ENCODE assay signal across 11 mouse cellular contexts in genomic region chr15:5239361-5239760, GRCm38 (mm10). TPM values are rescaled to one million over a fixed set of nuclear protein-coding genes. Genes with fewer than 3 reads are reported as not detected.
DNase-seq lines count a peak whose midpoint lies in the region; ATAC-seq and TF ChIP-seq lines count a peak whose summit lies in the region.
"Had no signal": no experiment of that assay in that cellular context is flagged by ENCODE, and none has a peak within 500 bp of the region (broad histone marks: within the 10 kb centered on the region; RNA-seq: fewer than 3 reads in every experiment).

No protein-coding gene starts in this region.

- no peaks in the 10 kb centered on the region for H3K9me3 ChIP-seq in hindbrain, embryonic 15.5 days
- no peaks in the 10 kb centered on the region for H3K9me3 ChIP-seq in hindbrain, embryonic 10.5 days
- H3K9me3 ChIP-seq in MEL (replicated peaks; ENCODE audit: insufficient read depth, low read length): no peaks in the 10 kb centered on the region
- no peaks in the 10 kb centered on the region for H3K9me3 ChIP-seq in liver, embryonic 15.5 days (replicated peaks)
- H3K9me3 ChIP-seq in forebrain, embryonic 14.5 days (replicated peaks; ENCODE audit: control insufficient read depth, low read length): no peaks in the 10 kb centered on the region

- TF ChIP-seq POLR2A in MEL (IDR thresholded peaks at IDR 0.05; ENCODE audit: control insufficient read depth in 1 of 2, insufficient read depth in 1 of 2, low read depth in 1 of 2, low read length in 2 of 2, poor library complexity in 1 of 2): 0 out of 4 replicates have a peak, but pooled peaks of 1 of the 2 experiments have one; percentile 9

- peaks cover 29% of the 10 kb centered on the region for H3K4me1 ChIP-seq in hindbrain, embryonic 15.5 days (replicated peaks)
- H3K4me1 ChIP-seq in hindbrain, embryonic 10.5 days (replicated peaks): peaks cover 26% of the 10 kb centered on the region
- H3K4me1 ChIP-seq in MEL (ENCODE audit: control insufficient read depth in 1 of 2, insufficient read depth in 2 of 2, low read length in 2 of 2): peaks cover 11 to 19% of the 10 kb centered on the region in 2 experiments
- peaks cover 72% of the 10 kb centered on the region for H3K4me1 ChIP-seq in liver, embryonic 15.5 days (replicated peaks)
- H3K4me1 ChIP-seq in forebrain, embryonic 14.5 days (ENCODE audit: control insufficient read depth, insufficient read depth, low read length): peaks cover 15% of the 10 kb centered on the region

- 62% methylated on average over 4 of the region's 4 CpGs for WGBS in hindbrain, embryonic 15.5 days
- WGBS in hindbrain, embryonic 10.5 days: 70% methylated on average over 4 of the region's 4 CpGs
- 17% methylated on average over 4 of the region's 4 CpGs for whole genome bisulfite sequencing in liver, embryonic 15.5 days (ENCODE audit: insufficient replicate concordance)
- 72% methylated on average over 4 of the region's 4 CpGs for WGBS in forebrain, embryonic 14.5 days

- H3K27ac ChIP-seq in hindbrain, embryonic 15.5 days (replicated peaks): no peak overlapping the region
- no peak overlapping the region for H3K27ac ChIP-seq in hindbrain, embryonic 10.5 days
- H3K27ac ChIP-seq in MEL (ENCODE audit: control insufficient read depth, low read depth, low read length): peak overlapping the region; percentile 98
- peak overlapping the region; percentile 51 for H3K27ac ChIP-seq in liver, embryonic 15.5 days (replicated peaks)
- no peak overlapping the region for H3K27ac ChIP-seq in forebrain, embryonic 14.5 days (ENCODE audit: low read depth, low read length)

- peak; percentile 8 to 25; a peak in 1 of 4 replicates for TF ChIP-seq EP300 in MEL (IDR thresholded peaks at IDR 0.05; ENCODE audit: low read depth in 1 of 2, low read length in 2 of 2)

- no peak overlapping the region for H3K4me3 ChIP-seq in hindbrain, embryonic 15.5 days
- H3K4me3 ChIP-seq in hindbrain, embryonic 10.5 days: no peak overlapping the region
- peak overlapping the region; percentile 48 to 66 for H3K4me3 ChIP-seq in MEL (ENCODE audit: control insufficient read depth in 1 of 2, insufficient read depth in 1 of 2, low read depth in 2 of 2, low read length in 2 of 2)
- H3K4me3 ChIP-seq in liver, embryonic 15.5 days (replicated peaks): peak overlapping the region; percentile 15
- H3K4me3 ChIP-seq in forebrain, embryonic 14.5 days (ENCODE audit: low read depth, low read length): no peak overlapping the region

- TF ChIP-seq CTCF in MEL (IDR thresholded peaks at IDR 0.05 in 2 of 3, conservative IDR thresholded peaks at IDR 0.05 in 1 of 3; ENCODE audit: control insufficient read depth in 1 of 3, insufficient read depth in 1 of 3, low read depth in 2 of 3, low read length in 3 of 3, poor library complexity in 1 of 3, severe bottlenecking in 1 of 3): no peak

- H3K4me2 ChIP-seq in hindbrain, embryonic 15.5 days: 0 out of 2 replicates have a peak overlapping the region, but pooled peaks have one; percentile 7
- H3K4me2 ChIP-seq in liver, embryonic 15.5 days: peak overlapping the region; percentile 100
- no peak overlapping the region for H3K4me2 ChIP-seq in forebrain, embryonic 14.5 days (ENCODE audit: low read length)

- peaks cover 23% of the 10 kb centered on the region for H3K27me3 ChIP-seq in hindbrain, embryonic 15.5 days
- peaks cover 46% of the 10 kb centered on the region for H3K27me3 ChIP-seq in hindbrain, embryonic 10.5 days (ENCODE audit: insufficient read depth, poor library complexity, severe bottlenecking)
- H3K27me3 ChIP-seq in MEL (ENCODE audit: control insufficient read depth in 1 of 2, insufficient read depth in 2 of 2, low read length in 2 of 2): no peaks in the 10 kb centered on the region
- peaks cover 27% of the 10 kb centered on the region for H3K27me3 ChIP-seq in liver, embryonic 15.5 days
- peaks cover 30% of the 10 kb centered on the region for H3K27me3 ChIP-seq in forebrain, embryonic 14.5 days (replicated peaks; ENCODE audit: control insufficient read depth, insufficient read depth, low read length)

- ATAC-seq in hindbrain, embryonic 15.5 days (ENCODE audit: low FRiP score, low read depth): no peak
- ATAC-seq in liver, embryonic 15.5 days (ENCODE audit: insufficient read depth): no peak
- ATAC-seq in forebrain, embryonic 14.5 days: no peak
- ATAC-seq: forebrain, postnatal 0 days had no signal

- no peak for TF ChIP-seq RAD21 in MEL (IDR thresholded peaks at IDR 0.05; ENCODE audit: low read depth, low read length)

- DNase-seq in hindbrain, embryonic 10.5 days (ENCODE audit: low spot score): no peak
- DNase-seq in CD4-positive helper T cell, adult 2 months (ENCODE audit: low read depth, low spot score): peak; percentile 43
- peak; percentile 74 for DNase-seq in MEL (ENCODE audit: low read depth, low spot score)
- no peak for DNase-seq in adrenal gland, postnatal 10 days
- DNase-seq in forebrain, embryonic 14.5 days (ENCODE audit: low spot score): no peak
- DNase-seq: adrenal gland, adult 2 months; cerebellum, adult 11-12 months; forebrain, postnatal 0 days; lung, postnatal 10 days had no signal

- H3K36me3 ChIP-seq in hindbrain, embryonic 15.5 days: no peaks in the 10 kb centered on the region
- H3K36me3 ChIP-seq in hindbrain, embryonic 10.5 days: no peaks in the 10 kb centered on the region
- H3K36me3 ChIP-seq in MEL (ENCODE audit: control insufficient read depth in 1 of 2, insufficient read depth in 2 of 2, low read length in 2 of 2): peaks cover 0 to 23% of the 10 kb centered on the region in 2 experiments; a peak in 2 of 4 replicates
- H3K36me3 ChIP-seq in liver, embryonic 15.5 days (replicated peaks): 0 out of 2 replicates have a peak, but pooled peaks cover 5% of the 10 kb centered on the region
- no peaks in the 10 kb centered on the region for H3K36me3 ChIP-seq in forebrain, embryonic 14.5 days (ENCODE audit: control insufficient read depth, insufficient read depth, low read length)

- H3K9ac ChIP-seq in hindbrain, embryonic 15.5 days: no peak overlapping the region
- peak overlapping the region; percentile 65 for H3K9ac ChIP-seq in MEL (ENCODE audit: control insufficient read depth, low read depth, low read length, poor library complexity, severe bottlenecking)
- peak overlapping the region; percentile 5; the same call in 1 of the 2 replicates for H3K9ac ChIP-seq in liver, embryonic 15.5 days
- H3K9ac ChIP-seq in forebrain, embryonic 14.5 days (ENCODE audit: low read length): no peak overlapping the region
- H3K9ac ChIP-seq: forebrain, postnatal 0 days had no signal

- H3K79me2 ChIP-seq in MEL (ENCODE audit: control insufficient read depth, insufficient read depth, low read length, poor library complexity): peaks cover 8% of the 10 kb centered on the region

TF ChIP-seq in MEL, 35 proteins besides CTCF, POLR2A, EP300 and RAD21:
- TF ChIP-seq MYC (IDR thresholded peaks at IDR 0.05; ENCODE audit: low read depth, low read length) (0 out of 2 replicates have a peak, but pooled peaks have one; percentile 22), MXI1 (IDR thresholded peaks at IDR 0.05; ENCODE audit: low read depth, low read length) (peak; percentile 89), MAX (IDR thresholded peaks at IDR 0.05; ENCODE audit: low read length) (peak; percentile 50; the same call in 1 of the 2 replicates), CHD2 (IDR thresholded peaks at IDR 0.05; ENCODE audit: low read length) (no peak), ZC3H11A (IDR thresholded peaks at IDR 0.05; ENCODE audit: low read depth, low read length) (no peak)

RNA-seq across cellular contexts. Expression of gene Ptger4, which starts 4.6 kb away (rescaled TPM):
- 2.6 and 3.1 TPM in 2 replicates for polyA plus RNA-seq in hindbrain, embryonic 15.5 days (2015; fragmentation: Nextera tagmentation; extraction: Ambion mirVana)
- 0.61 and 1.4 TPM in 2 replicates for polyA plus RNA-seq in hindbrain, embryonic 10.5 days (2016; fragmentation: Nextera tagmentation; extraction: Ambion mirVana)
- 3.5 and 3.7 TPM in 2 replicates for total RNA-seq in MEL (2012; rRNA removed)
- 1 to 10 TPM in 1 of 2 experiments, not detected in 1; 5.7 TPM for polyA plus RNA-seq in MEL (2012; ENCODE audit: insufficient read depth in 1 of 2, insufficient read length in 2 of 2, low read depth in 1 of 2, low replicate concordance in 2 of 2, missing spikeins in 1 of 2)
- 1.5 and 1.6 TPM in 2 replicates for polyA plus RNA-seq in liver, embryonic 15.5 days (2015; fragmentation: Nextera tagmentation; extraction: Ambion mirVana)
- 1 to 10 TPM; 4.1 to 5.6 TPM for total RNA-seq in adrenal gland, postnatal 10 days (2021)
- polyA plus RNA-seq in forebrain, embryonic 14.5 days (2014; fragmentation: Nextera tagmentation; extraction: Ambion mirVana): 0.42 and 0.51 TPM in 2 replicates

RNA-seq across cellular contexts. Expression of gene Ttc33, which starts 54.0 kb away (rescaled TPM):
- 50.4 and 53.0 TPM in 2 replicates for polyA plus RNA-seq in hindbrain, embryonic 15.5 days (2015; fragmentation: Nextera tagmentation; extraction: Ambion mirVana)
- polyA plus RNA-seq in hindbrain, embryonic 10.5 days (2016; fragmentation: Nextera tagmentation; extraction: Ambion mirVana): 36.7 and 37.8 TPM in 2 replicates
- total RNA-seq in MEL (2012; rRNA removed): 21.0 and 22.0 TPM in 2 replicates
- 10 to 100 TPM in 1 of 2 experiments, not detected in 1; 26.2 TPM for polyA plus RNA-seq in MEL (2012; ENCODE audit: insufficient read depth in 1 of 2, insufficient read length in 2 of 2, low read depth in 1 of 2, low replicate concordance in 2 of 2, missing spikeins in 1 of 2)
- polyA plus RNA-seq in liver, embryonic 15.5 days (2015; fragmentation: Nextera tagmentation; extraction: Ambion mirVana): 13.5 and 15.7 TPM in 2 replicates
- total RNA-seq in adrenal gland, postnatal 10 days (2021): 10 to 100 TPM; 32.7 to 35.4 TPM
- polyA plus RNA-seq in forebrain, embryonic 14.5 days (2014; fragmentation: Nextera tagmentation; extraction: Ambion mirVana): 65.6 and 75.5 TPM in 2 replicates

Comparison
In these comparisons a context has a peak if more than half of its experiments do, and no peak if none do; other contexts are left out.
1. H3K27ac ChIP-seq: peak in MEL (single experiment) and liver, embryonic 15.5 days (single experiment); none in hindbrain, embryonic 15.5 days (single experiment), hindbrain, embryonic 10.5 days (single experiment) and forebrain, embryonic 14.5 days (single experiment).
2. H3K4me3 ChIP-seq: peak in MEL (2 of 2) and liver, embryonic 15.5 days (single experiment); none in hindbrain, embryonic 15.5 days (single experiment), hindbrain, embryonic 10.5 days (single experiment) and forebrain, embryonic 14.5 days (single experiment).
3. H3K9ac ChIP-seq: peak in MEL (single experiment) and liver, embryonic 15.5 days (single experiment); none in hindbrain, embryonic 15.5 days (single experiment) and forebrain, embryonic 14.5 days (single experiment).
4. DNase-seq: peak in CD4-positive helper T cell, adult 2 months (single experiment) and MEL (single experiment); none in hindbrain, embryonic 10.5 days (single experiment), adrenal gland, postnatal 10 days (single experiment) and forebrain, embryonic 14.5 days (single experiment).